Mouse (Mus musculus): ENCODE measurements around the gene Ero1l. TPM values are rescaled to one million over a fixed set of nuclear protein-coding genes. Genes with fewer than 3 reads are reported as not detected.

Gene Ero1l
- 10 to 100 TPM; 26.5 to 32.2 TPM for polyA plus RNA-seq (2017; shearing (Covaris generic))

DNA sequence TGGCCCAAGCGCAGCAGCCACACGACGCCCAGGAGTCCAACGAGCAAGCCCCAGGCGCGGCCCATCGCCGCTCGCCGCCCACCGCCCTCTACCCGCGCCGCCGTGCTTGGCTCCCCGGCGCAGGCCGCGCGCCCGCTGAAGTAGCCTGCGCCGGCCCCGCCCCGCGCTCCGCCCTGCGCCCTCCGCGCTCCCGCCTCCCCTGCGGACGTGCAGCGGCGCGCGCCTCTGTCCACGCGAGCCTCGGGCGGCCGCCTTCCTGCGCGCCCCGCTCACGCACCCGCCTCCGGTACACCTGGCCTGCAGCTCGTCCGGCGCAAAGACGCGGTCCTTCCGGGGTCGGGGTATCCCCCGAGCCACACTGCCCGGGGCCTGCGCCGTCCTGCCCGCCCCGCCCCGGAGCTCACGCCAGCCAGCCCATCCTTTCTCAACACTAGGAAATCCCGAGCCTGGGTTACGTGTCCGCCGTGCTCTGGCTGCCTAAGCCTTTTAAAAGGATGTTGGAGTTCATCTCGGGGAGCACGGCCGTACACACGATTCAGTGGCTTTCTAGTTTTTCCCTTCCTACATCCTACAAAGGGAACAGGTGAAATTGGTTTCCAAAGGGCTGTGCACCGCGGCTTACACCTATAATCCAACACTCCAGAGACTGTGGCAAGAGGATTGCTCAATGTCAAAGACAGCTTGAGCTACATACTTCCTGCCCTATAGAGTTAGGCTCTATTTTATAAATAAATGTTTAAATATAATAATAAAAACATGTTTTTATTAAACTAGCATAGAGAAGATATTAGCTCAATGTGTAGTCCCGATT lies at the start of gene Ero1l:
Gene Ero1l (minus strand): TSS at position 346 of the 811 bp plus-strand sequence.
- peak; percentile 82 for ATAC-seq

DNA sequence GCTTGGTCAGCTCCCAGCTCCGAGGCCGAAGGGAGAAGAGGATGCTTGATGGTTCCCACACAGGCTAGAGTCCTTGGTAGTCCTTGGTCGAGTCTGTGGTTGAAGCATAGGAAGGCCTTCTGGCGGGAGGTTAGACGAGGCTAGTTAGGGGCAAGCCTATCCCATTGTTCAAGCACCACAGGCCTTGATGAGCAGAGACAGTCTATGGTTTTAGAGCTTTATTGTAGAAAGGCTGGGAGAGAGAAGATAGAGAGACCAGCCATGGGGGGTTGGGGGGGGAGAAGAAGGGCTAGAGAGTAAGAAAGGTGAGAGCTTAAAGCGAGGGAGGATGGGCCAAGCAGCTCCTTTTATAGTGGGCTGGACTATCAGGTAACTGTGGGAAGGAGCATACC lies 46.6 kb upstream of the Ero1l start:
- ATAC-seq: no peak

DNA sequence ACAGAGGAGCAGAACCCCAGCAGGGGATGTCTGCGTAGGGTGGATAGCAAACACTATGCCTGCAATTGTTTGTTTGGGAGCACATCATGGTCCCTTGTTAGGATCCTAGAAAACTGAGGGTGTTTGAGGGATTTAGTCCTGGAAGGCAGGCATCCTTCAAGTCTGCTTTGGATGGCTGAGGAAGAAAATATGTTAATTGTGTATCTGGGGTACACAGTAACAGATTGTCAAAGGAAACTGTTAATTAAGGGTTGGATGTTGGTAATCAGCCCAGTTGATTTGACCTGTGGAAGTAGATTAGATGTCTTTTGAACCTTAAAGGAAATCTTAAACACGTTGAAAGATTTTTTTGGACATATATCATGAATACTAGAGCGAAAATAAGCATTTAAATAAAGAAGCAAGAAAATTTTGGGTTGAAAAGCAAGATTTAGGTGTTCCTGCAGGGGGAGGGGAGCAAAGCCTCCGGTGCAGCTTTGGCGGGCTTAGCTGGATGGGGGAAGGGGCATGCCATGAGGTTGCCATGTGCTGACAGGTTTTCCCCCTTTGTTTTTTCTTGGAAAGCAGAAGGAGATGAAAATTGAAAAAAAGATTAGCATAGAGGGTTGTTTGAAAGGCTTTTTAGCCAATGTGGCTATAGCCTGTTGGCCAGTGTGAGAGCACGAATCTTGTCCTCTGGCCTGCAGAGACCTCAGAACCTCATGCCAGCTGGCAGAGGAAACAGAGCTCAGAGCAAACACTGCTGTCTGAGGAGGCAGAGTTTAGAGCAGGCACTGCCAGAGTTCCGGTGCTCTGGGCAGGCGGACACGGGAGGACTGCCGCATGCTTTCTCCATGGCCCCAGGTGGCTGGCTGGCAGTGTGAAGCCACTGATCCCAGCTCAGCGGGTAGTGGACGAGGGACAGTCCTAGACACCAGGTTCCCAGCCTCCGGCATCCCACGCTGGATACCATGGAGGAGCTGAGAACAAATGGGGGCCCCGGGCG lies 45.9 kb upstream of the Ero1l start:
- no peak for ATAC-seq

DNA sequence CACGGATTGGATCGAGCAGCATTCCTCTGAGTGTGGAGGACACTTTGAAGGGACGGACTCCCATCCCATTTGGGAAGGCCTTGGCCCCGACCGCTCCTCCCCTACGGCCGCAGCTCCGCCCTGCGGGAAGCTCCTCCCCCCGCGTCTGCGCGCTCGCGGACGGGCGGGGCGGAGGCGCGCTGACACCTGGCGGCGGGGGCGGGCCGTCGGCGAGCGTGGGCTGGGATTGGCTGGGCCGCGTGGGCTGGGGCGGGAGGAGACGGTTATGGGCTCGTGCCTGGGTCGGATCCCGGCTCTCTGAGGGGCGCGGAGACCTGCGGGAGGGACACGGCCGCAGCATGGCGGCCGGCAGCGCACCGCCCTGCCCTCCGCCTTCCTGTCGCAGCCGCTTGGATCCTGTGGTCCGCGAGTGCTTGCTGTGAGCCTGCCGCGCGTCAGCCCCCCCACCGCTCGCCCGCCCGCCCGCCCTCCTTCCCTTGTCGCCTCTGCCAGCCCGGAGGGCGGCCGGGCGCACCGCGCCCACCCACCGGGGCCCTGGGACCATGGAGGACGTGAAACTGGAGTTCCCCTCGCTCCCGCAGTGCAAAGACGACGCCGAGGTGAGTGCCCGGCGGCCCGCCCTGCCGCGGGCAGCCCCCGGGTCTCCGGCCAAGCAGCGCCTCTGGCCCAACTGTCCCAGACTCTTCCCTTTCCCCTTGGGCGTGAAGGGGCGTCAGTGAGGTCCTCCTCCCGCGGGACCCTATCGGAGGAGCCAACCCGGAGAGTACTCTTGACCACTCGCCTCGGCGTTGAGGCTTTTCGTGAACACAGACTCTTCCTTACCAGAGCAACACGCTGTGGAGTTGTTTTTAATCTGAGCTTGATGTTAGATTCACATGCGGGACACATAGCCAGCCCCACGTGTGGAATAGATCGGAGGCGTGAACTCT lies 32.6 kb upstream of the Ero1l start, which contains the start of gene Styx:
Gene Styx (plus strand): TSS at position 163 of the 929 bp plus-strand sequence.
- peak; percentile 87 for ATAC-seq

DNA sequence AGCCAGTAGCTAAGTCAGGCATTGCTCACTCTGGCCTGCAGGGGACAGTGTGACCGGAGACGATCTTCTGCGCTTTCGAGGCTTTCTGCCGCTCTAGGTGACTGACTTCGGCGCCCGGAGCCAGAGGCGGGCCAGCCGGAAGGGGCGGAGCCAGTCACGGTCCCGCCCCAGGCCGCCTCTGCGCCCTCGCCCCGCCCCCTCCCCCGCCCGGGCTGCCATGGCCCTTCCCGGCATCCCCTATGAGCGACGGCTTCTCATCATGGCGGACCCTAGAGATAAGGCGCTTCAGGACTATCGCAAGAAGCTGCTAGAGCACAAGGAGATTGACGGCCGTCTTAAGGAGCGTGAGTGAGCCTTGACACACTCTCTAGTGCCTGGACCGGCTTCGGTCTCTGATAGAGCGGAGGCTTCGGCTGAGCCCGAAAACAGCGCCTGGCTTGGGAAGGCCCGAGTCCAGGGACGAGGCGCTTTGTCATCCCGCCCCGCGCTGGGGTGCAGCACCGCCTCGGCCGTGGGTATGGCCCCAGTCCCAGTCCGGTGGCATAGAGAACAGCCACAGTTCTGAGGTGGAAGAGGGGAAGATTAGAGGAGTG lies 11.1 kb upstream of the Ero1l start, which contains the start of gene Psmc6:
Gene Psmc6 (plus strand): TSS at position 200 of the 593 bp plus-strand sequence.
- peak; percentile 97 for ATAC-seq

DNA sequence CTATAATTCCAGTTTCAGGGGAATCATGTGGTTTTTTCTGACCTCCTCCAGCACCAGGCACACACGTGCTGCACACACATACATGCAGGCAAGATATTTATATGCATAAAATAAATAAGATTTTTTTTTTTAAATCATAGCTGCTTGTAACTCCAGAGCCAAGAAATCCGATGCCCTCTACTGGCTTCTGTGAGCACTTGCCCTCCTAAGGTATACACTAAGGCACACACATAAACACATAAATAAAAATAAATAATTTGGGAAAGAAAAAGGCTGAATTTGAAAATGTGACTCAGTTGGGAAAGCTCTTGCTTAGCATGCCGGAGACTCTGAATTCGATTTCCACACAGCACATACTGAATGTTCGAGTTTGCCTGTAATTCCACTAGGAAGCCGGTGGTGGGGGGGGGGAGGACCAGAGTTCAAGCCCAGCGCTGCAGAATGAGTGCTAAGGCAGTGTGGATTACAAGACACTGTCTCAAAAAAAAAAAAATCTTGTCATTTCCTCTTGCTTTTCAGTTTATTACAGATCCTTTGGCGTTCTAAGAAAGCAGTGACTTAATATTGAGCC lies 10.5 kb upstream of the Ero1l start:
- no peak for ATAC-seq

DNA sequence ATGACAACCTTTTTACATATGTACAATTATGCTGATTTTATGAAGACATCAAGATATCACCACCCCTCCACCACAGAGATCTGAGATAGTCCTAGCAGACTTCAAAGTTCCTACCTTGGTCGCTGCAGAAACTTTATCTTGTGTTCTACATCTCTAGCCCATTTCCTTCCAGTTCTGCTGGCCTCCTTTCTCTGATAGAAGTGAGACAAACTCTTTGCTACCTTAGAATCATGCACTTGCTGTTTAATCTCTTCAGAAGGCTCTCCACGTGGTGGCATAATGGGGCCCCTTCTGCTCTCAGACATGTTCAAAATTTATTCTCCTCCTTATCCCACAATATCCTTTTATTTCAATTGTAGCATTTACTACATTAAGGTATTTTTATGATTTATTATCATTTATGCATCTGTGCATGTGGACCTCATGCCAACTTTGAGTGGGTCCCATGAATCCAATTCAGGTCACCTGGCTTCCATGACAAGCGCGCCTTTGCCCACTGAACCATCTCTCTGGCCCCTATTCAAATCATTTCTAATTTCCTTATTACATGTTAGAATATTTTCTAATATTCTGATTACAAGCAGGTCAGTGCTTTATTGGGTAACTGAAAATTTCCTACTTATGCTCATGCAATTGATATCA lies 9.6 kb upstream of the Ero1l start:
- ATAC-seq: peak; percentile 12

DNA sequence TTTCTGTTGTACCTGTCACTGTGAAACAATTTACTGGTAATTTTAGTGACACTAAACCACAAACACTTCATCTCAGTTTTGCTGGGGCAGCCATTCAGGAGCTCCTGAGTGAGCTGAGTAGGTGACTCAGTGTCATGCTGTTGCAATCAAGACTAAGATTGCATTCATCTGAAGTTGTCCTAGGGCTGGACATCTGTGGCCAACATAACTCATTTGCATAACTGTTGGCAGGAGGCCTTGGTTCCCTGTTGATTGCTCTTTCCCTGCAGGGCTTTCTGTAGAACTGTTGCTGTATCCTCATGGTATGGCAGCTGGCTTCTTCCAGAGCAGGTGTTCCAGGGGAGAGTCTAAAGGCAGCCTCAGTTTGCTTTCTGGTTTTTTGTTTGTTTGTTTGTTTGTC lies 6.9 kb upstream of the Ero1l start:
- ATAC-seq: no peak

DNA sequence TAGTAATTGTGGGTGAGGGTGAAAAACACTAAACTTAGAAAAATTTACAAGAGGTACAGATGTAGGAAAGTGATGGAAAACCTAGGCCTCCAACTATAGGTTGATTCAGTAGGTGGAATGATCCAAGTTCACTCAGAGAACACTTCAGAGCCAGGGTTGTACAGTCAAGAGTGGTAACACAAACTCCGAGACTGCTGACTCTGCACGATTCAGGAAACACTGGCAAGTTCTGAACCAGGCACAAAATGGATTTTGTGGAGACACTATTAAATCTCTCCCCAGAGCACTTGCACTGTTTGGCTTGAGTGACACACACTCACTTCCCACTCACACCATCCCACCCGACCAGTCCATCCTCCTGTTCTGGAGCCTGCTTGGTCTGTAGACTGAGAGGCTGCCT lies 4.7 kb upstream of the Ero1l start:
- ATAC-seq: no peak

DNA sequence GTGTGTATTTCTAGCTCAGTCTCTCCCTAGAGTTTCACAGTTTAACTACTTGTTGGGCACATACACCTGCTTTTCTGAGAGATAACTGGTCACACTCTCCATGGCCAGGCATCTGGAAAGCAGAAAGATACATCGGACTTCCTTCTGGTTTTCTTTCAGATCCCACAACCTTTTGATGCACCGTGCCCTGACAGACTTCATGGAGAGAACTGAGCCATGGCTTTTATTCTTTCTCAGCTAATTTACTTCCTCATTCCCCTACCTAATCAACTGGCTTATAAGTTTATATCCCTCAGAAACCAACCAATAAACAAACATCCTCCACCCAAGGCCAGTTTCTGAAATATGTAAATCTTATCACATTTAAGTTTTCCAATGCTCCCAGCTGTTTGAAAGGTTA lies 3.9 kb upstream of the Ero1l start:
- no peak for ATAC-seq

DNA sequence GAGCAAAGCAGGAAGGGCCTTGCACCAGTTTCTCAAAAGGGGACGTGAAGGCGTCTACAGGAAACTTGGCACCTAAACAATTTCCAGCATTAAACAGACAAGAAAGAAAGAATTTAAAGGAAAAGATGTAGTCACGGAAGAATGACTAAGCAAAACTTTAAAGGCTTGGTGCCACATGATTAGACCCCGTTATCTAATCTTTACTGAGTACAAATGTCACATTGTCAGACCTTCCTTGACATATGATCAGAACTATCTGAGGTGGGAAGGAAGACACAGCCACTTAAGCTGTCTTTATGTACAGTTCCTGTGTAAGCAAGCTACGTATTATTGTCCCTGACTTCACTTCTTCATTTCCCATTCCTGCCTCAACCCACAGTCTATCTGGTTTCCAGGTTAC lies 3.1 kb upstream of the Ero1l start:
- ATAC-seq: no peak

DNA sequence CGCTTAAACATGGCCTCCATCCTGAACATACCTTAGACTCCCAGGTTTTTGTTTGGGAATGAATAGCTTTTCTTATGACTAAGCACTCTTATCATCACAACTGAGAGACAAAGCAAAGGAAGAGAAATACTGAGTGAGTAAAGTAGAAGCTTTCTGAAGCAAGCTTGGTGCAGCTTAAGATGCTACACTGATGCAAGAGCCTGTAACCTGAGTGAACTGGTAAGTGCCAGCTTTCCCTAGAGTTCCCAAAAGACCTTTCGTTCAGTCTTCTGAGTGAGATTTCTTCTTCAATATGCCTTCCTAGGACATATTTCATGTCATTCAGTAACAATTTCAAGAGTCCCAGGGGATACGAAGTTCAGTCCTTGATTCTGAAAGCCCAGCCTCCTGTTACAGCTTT lies 2.5 kb upstream of the Ero1l start:
- no peak for ATAC-seq

DNA sequence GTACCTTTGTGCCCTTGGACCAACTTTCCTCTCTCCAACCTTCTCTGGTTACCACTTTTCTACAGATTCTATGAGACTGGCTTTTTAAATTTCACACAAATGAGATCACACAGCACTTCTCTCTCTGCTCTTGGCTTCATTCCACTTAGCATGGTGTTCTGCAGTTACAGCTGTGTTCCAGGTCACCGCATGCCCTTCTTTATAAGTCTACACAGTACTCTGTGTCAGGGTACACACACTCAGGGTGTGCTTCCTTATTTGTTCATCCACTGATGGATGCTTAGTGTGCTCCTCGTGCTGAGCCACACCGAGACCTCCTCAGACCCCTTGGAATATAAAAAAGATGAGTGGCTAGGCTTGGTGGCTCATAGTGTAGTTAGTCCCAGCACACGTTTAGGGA lies 1.5 kb upstream of the Ero1l start:
- no peak for ATAC-seq

DNA sequence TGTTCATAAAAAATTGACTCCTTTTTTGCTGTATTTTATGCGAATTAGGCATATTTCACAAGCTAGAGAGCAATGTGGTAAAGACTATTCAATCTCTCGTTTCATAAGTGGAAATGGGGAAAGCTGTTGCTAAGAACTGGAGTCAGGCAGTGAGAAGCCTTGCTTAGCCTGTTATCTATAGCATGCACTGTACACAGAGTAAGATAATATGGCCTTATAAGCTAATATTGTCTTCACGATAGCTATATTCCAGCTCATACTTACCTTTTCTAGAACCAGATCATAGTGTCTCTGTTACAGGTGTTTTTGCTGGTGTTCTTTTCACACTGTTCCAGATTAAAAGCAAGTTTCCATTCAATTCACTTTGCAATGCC lies 653 bp upstream of the Ero1l start:
- no peak for ATAC-seq

DNA sequence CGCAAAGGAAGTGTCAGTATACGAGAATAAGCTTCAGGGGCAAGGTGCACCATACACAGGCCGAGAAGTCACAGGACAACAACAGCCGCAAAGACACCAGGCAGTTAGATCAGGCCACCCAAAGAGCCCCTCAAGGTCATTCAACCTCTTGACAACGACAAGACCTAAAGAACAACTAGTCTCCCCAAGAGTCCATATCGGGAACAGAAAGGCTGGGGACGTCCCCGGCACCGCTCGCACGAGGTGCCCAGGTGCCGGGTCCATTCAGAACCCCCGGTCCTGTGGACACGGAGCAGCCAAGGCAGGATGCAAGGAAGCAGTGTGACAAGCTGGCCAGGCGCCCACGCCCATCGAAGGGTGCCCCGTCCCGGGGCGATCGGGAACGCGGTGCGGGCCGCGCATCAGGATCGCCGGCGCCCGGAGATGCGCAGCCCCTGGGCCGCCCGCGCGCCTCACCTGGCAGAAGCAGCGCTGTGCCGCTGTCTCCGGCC lies 605 bp downstream of the Ero1l start:
- peak; percentile 35 for ATAC-seq

DNA sequence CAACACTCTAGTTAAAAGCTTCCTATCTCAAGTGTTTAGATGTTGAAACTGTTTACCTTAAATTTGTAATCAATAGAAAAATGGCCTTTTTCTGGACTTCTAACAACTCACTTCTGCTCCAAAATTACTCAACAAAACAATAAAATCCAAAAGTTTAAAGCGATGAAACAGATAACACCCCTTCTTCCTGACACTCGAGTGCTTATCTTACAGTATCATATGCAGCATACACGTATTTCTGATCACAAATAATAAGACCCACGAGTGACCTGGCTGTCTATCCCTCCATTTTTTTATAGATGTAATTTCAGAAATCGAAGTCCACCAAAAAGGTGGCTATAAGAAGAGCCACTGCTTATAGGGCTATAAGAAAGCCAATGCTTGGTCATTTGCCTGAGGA lies 1.6 kb downstream of the Ero1l start:
- ATAC-seq: no peak

DNA sequence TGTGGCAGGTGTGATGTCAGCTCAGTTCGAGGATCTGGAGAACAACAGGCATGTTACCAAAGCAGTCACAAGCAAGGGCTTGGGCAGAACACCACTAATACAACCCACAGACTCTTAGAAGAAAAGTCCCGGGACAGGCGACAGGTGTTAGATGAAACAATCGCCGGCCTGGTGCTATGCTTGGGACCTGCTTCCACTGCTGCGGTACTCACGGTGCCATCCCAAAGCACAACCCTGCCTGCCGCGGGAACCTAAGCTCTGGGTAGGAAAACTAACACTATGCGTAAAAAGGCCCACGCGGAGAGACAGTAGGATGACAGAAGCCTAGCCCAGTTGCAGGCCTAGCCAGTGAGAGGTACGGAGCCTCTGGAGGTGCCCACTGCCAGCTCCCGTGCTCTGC lies 8.5 kb downstream of the Ero1l start:
- no peak for ATAC-seq

DNA sequence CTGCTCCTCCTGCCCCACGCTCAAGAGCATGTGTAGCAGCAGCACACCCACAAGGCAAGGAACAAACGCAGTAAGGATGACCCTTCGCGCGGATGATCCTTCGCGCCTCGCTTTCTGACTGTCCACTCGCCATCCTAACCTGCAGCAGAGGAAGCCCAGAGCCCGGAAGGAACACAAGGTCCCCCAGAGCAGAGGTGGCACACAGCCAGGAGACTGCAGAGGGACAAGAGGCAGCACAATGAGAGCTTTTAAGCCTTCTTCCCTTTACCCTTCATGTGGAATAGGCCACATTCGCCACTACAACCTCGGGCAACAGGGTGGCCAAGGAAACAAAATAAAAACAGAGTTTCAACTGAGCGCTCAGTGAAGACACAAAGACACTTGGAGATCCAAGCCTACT lies 8.9 kb downstream of the Ero1l start:
- ATAC-seq: no peak

DNA sequence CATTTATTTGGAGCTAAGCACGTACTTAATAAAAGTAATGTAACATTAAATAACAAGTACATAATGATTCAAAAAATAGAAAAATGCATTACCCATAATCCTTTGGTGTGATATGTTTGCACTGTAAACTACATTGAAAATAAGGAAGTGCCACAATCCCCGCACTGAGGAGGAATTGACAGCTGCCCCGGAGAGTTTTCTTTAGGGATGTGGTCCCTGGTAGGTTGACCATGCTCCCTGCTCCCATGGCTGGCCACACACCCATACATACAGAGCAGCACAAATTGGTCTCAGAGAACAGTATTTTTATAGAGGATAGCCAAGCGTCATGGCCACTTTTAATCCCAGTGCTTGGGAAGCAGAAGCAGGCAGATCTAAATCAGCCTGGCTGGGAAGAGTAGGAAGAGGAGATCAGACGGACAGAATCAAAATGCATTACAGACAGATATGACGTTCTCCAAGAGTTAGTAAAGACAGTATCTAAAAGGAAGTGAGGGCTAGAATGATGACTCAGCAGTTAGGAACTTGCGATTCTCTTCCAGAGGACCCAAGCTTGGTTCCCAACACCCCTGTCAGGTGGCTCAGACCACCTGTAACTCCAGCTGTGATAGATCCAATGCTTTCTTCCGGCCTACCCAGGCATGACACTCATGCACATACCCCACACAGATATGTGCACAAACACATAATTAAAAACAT lies 10.8 kb downstream of the Ero1l start:
- no peak for ATAC-seq

DNA sequence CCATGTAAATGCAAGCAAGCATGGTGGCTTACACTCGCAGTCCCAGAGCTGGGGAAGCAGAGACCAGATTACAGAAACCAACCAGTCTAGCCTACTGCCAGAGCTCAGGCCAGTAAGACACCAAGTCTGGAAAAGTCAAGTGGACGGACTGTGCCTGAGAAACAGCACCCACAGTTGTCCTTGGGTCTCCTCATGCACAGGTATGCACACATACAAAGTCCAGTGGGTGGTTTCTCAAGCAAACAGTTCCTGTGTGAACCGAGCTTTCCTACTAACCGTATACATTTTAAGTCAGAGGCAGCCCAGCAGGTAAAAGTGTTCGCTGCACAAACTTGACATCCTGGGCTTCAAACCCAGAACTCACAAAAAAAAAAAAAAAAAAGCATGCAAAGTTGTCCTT lies 12.7 kb downstream of the Ero1l start:
- no peak for ATAC-seq
